Mouse (Mus musculus): Measurements from ENCODE around the gene Exosc7. TPM values are rescaled to one million over a fixed set of nuclear protein-coding genes. Genes with fewer than 3 reads are reported as not detected.

The Exosc7 gene
- polyA plus RNA-seq, 1 experiment from 2014 or later: 110 TPM

DNA sequence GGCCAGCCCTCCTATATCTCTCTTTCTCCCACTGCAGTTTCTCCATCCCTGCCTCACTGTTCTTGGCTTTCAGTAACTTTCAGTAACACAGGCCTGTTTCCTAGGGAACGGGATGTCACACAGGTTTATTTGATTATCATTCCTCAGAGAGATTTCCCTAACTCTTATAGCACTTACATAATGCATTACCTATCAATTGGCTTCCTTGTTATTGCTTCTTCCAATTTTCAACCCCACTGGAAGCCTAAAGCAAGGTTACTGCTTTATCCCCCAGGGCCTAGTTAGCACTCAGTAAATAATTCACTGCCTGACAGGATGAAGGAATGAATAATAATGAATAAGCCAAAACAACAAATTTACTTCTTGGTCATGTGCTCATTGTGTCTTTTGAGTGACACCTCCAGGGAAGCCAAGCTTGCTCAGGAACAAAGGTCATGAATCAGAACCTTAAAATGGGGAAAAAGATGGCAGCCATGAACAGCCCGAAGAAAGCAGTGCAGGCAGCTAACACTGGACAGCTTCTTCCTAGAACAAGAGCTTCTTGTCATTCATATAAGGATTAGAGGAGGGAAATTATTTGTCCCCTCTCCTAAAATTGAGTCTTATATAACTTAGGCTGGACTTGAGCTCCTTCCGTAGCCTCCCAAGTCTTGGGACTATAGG lies 52.9 kb downstream of the Exosc7 start:
- no peak for ATAC-seq
- Histone ChIP-seq H3K9me3 (replicated peaks) (no peaks in the 10 kb centered on the region), H3K9ac (no peak overlapping the region), H3K4me1 (no peaks in the 10 kb centered on the region), H3K4me2 (no peak overlapping the region), H3K4me3 (no peak overlapping the region), H3K36me3 (ENCODE audit: poor library complexity, severe bottlenecking) (no peaks in the 10 kb centered on the region), H3K27me3 (no peaks in the 10 kb centered on the region), H3K27ac (no peak overlapping the region)
- 79% methylated on average over 3 of the region's 3 CpGs for WGBS

GRCm38 (mm10) chr9:123173760-123174159 lies 60.7 kb downstream of the Exosc7 start:
- 90% methylated on average over 6 of the region's 6 CpGs for WGBS
- Histone ChIP-seq H3K4me3 (no peak overlapping the region), H3K9me3 (replicated peaks) (no peaks in the 10 kb centered on the region), H3K36me3 (ENCODE audit: poor library complexity, severe bottlenecking) (no peaks in the 10 kb centered on the region), H3K9ac (no peak overlapping the region), H3K4me1 (peaks cover 8% of the 10 kb centered on the region; the same call in 1 of the 2 replicates), H3K4me2 (no peak overlapping the region), H3K27ac (no peak overlapping the region), H3K27me3 (no peaks in the 10 kb centered on the region)
- ATAC-seq: no peak

- Histone ChIP-seq H3K27ac (no peak overlapping the region), H3K36me3 (ENCODE audit: poor library complexity, severe bottlenecking) (no peaks in the 10 kb centered on the region), H3K27me3 (no peaks in the 10 kb centered on the region), H3K9ac (no peak overlapping the region), H3K4me3 (no peak overlapping the region), H3K4me2 (no peak overlapping the region), H3K9me3 (replicated peaks) (no peaks in the 10 kb centered on the region), H3K4me1 (peaks cover 8% of the 10 kb centered on the region; the same call in 1 of the 2 replicates)
- no peak for ATAC-seq
- 7% methylated on average over 4 of the region's 4 CpGs for WGBS
Measured at GRCm38 (mm10) chr9:123174356-123174755, 61.3 kb downstream of the Exosc7 start.

DNA sequence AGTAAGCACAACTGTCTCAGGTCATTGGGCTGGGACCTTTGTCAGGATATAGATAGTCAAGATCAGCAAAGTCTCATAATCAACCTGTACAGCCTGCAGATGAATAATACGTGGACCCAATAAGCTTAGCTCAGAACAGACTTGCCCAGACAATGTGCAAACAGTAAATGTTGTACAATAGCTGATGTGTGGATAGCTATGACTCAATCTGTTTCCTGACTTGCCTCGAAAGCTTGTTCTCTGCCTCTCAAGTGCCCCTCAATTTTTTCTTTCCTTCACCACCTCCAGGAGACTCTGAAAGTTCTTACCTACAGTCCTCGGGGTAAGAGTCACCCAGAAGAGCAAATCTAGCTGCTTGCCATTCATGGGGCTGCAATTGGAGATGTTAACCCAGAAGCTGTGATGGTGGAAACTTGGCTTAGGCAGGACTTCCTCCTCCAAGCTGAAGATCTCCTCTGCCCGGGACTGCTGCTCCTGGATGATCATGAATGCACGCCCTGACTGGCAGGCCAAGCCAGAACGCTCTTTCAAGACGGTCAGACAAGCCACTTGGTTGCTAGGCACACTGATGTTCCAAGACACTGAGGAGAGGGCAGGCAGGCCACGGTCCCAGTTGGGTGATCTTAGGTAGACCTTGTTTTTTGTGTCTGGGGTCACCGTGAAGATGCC lies 64.5 kb downstream of the Exosc7 start:
- H3K9me3 ChIP-seq (replicated peaks): no peaks in the 10 kb centered on the region
- H3K4me2 ChIP-seq: no peak overlapping the region
- H3K4me1 ChIP-seq: peaks cover 8% of the 10 kb centered on the region; the same call in 1 of the 2 replicates
- H3K36me3 ChIP-seq (ENCODE audit: poor library complexity, severe bottlenecking): no peaks in the 10 kb centered on the region
- no peak overlapping the region for H3K4me3 ChIP-seq
- H3K27me3 ChIP-seq: no peaks in the 10 kb centered on the region
- 88% methylated on average over 9 of the region's 9 CpGs for WGBS
- ATAC-seq: no peak
- H3K27ac ChIP-seq: no peak overlapping the region
- H3K9ac ChIP-seq: no peak overlapping the region

DNA sequence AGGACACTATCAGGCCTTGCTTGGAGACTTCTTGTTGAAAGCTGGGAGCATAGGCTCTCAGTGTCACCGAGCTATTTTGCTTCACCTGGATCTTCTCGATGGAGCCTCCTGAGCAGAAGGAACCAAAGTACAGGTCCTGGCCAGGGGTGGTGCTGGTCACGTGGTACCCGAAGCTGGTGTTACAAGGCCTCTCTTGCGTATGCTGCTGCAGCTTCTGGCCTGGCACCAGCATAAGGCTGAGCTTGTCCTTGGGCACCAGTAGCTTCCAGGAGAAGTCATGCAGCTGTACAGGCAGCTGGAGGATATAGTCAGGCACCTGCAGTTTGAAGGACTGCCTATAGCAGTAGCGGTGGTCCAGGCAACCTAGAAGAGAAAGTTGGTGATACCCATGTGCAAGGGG lies 67.0 kb downstream of the Exosc7 start:
- 95% methylated on average over 6 of the region's 6 CpGs for WGBS
- no peak for ATAC-seq
- no peak overlapping the region for H3K4me2 ChIP-seq
- H3K9me3 ChIP-seq (replicated peaks): no peaks in the 10 kb centered on the region
- H3K4me1 ChIP-seq: no peaks in the 10 kb centered on the region
- no peaks in the 10 kb centered on the region for H3K36me3 ChIP-seq (ENCODE audit: poor library complexity, severe bottlenecking)
- no peak overlapping the region for H3K4me3 ChIP-seq
- H3K27me3 ChIP-seq: no peaks in the 10 kb centered on the region
- no peak overlapping the region for H3K9ac ChIP-seq
- no peak overlapping the region for H3K27ac ChIP-seq

DNA sequence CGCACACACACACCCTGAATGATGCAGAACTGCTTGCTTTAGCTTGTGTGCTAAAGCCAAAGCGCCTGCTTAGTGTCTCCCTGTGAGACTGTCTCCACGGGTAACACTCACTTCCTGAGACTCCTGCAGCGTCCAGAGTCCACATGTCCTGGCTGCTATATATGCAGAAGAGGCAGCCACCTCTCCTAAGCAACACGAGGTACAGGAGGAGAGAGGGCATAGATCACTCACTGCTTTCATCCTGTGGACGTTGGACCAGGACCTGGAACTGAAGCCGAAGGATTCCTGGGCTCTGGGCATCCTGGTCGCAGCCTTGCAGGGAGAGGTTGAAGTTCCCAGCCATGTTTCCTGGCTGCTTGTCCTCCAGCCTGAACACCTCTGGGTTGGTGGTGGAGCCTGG lies 70.2 kb downstream of the Exosc7 start:
- H3K27me3 ChIP-seq: no peaks in the 10 kb centered on the region
- H3K36me3 ChIP-seq (ENCODE audit: poor library complexity, severe bottlenecking): no peaks in the 10 kb centered on the region
- H3K27ac ChIP-seq: no peak overlapping the region
- ATAC-seq: no peak
- 81% methylated on average over 8 of the region's 8 CpGs for WGBS
- H3K4me1 ChIP-seq: no peaks in the 10 kb centered on the region
- no peak overlapping the region for H3K9ac ChIP-seq
- H3K4me3 ChIP-seq: no peak overlapping the region
- H3K9me3 ChIP-seq (replicated peaks): no peaks in the 10 kb centered on the region
- H3K4me2 ChIP-seq: no peak overlapping the region

DNA sequence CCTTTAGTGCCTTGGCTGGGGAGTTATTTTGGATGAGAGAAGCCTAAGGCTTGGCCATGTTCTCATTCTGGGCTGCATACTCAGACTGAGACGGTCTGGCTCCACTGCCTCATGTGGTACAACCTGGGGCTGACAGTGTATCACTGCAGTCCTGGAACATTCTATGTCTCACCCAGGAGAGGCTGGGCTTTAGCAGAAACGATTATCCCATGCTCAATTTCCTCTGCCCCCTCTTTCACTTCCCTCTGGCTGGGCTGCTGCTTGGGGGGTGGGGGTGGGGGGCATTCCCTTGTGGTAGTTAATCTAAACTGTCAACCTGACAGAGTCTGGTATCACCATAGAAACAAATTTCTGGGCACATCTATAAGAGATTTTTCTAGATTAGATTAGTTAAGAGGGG lies 72.5 kb downstream of the Exosc7 start:
- Histone ChIP-seq H3K27me3 (no peaks in the 10 kb centered on the region), H3K9me3 (replicated peaks) (no peaks in the 10 kb centered on the region), H3K4me1 (no peaks in the 10 kb centered on the region), H3K9ac (no peak overlapping the region), H3K36me3 (ENCODE audit: poor library complexity, severe bottlenecking) (no peaks in the 10 kb centered on the region), H3K4me3 (no peak overlapping the region), H3K27ac (no peak overlapping the region), H3K4me2 (no peak overlapping the region)
- WGBS: 83% methylated on average over 2 of the region's 2 CpGs
- no peak for ATAC-seq

Other genes starting within 250 kb of the Exosc7 start
- 80.5 and 95.8 TPM in 2 replicates for gene Zfp445, start 247.2 kb upstream of the Exosc7 start, polyA plus RNA-seq (2015; fragmentation: Nextera tagmentation; extraction: Ambion mirVana)
- gene Zkscan7, start 227.5 kb upstream of the Exosc7 start, polyA plus RNA-seq (2015; fragmentation: Nextera tagmentation; extraction: Ambion mirVana): 4.2 and 5.7 TPM in 2 replicates
- 30.5 TPM in 2 replicates for gene Zfp105, start 190.1 kb upstream of the Exosc7 start, polyA plus RNA-seq (2015; fragmentation: Nextera tagmentation; extraction: Ambion mirVana)
- gene 1110059G10Rik, start 162.2 kb upstream of the Exosc7 start, polyA plus RNA-seq (2015; fragmentation: Nextera tagmentation; extraction: Ambion mirVana): 32.6 and 34.1 TPM in 2 replicates
- 70.5 and 73.0 TPM in 2 replicates for gene Kif15, start 162.2 kb upstream of the Exosc7 start, polyA plus RNA-seq (2015; fragmentation: Nextera tagmentation; extraction: Ambion mirVana)
- 16.4 and 17.9 TPM in 2 replicates for gene Tmem42, start 91.9 kb upstream of the Exosc7 start, polyA plus RNA-seq (2015; fragmentation: Nextera tagmentation; extraction: Ambion mirVana)
- gene Tgm4, start 78.5 kb upstream of the Exosc7 start, polyA plus RNA-seq (2015; fragmentation: Nextera tagmentation; extraction: Ambion mirVana): 0.68 TPM in 1 of 2 replicates, not detected in the other
- gene Zdhhc3, start within 50 bp of the Exosc7 start, polyA plus RNA-seq (2015; fragmentation: Nextera tagmentation; extraction: Ambion mirVana): 66.8 and 80.7 TPM in 2 replicates
- gene Clec3b, start 37.7 kb downstream of the Exosc7 start, polyA plus RNA-seq (2015; fragmentation: Nextera tagmentation; extraction: Ambion mirVana): 0.17 TPM in 1 of 2 replicates, not detected in the other
- gene Cdcp1, start 102.8 kb downstream of the Exosc7 start, polyA plus RNA-seq (2015; fragmentation: Nextera tagmentation; extraction: Ambion mirVana): 0.06 TPM in 1 of 2 replicates, not detected in the other
- gene Tmem158, start 147.5 kb downstream of the Exosc7 start, polyA plus RNA-seq (2015; fragmentation: Nextera tagmentation; extraction: Ambion mirVana): 10.0 and 13.4 TPM in 2 replicates

Data from forebrain, embryonic 13.5 days (tissue).